Mouse (Mus musculus) kidney, adult 2 months (tissue): ENCODE data around the gene Ulk1. TPM values are rescaled to one million over a fixed set of nuclear protein-coding genes. Genes with fewer than 3 reads are reported as not detected.

ENCODE experiments used
- DNase-seq: peaks from one replicate; pipeline ENCODE4 v3.0.0; 2021
- H3K27ac ChIP-seq: fragments of 200-500 bp; 2 replicates; pipeline ENCODE4 v1.5.1; 2012; ENCODE audit warnings: low read depth, low read length, control low read depth, inconsistent platforms; ENCODE audit not compliant: insufficient read depth
- H3K27me3 ChIP-seq: fragments of 200-500 bp; replicated peaks from 2 replicates; pipeline ENCODE4 v1.6.1; 2012; ENCODE audit warnings: mild to moderate bottlenecking, moderate library complexity, low read length, inconsistent platforms; ENCODE audit not compliant: control insufficient read depth, insufficient read depth
- H3K36me3 ChIP-seq: fragments of 200-500 bp; 2 replicates; pipeline ENCODE4 v1.6.1; 2012; ENCODE audit warnings: mild to moderate bottlenecking, moderate library complexity, low read length, inconsistent platforms; ENCODE audit not compliant: control insufficient read depth, insufficient read depth
- H3K4me1 ChIP-seq: fragments of 200-500 bp; 2 replicates; pipeline ENCODE4 v1.6.1; 2011; ENCODE audit warnings: low read length; ENCODE audit not compliant: control insufficient read depth, insufficient read depth
- H3K4me3 ChIP-seq: fragments of 200-500 bp; 2 replicates; pipeline ENCODE4 v1.5.1; 2011; ENCODE audit warnings: mild to moderate bottlenecking, low read depth, low read length, control low read depth; ENCODE audit not compliant: insufficient read depth
- CTCF ChIP-seq: fragments of 200-500 bp; conservative IDR thresholded peaks from 2 replicates; pipeline ENCODE4 v1.5.1; 2011; ENCODE audit warnings: low read depth, mild to moderate bottlenecking, control low read depth, low read length, moderate library complexity, mixed read lengths; ENCODE audit not compliant: insufficient read depth, insufficient read length
- POLR2A ChIP-seq: fragments of 200-500 bp; IDR thresholded peaks from one replicate; pipeline ENCODE4 v1.6.1; 2011; ENCODE audit warnings: low read depth, low read length, control low read depth
- WGBS: fragments of 180-500 bp; shearing (Covaris S2); methylation state at CpG from one replicate; pipeline ENCODE4 v1.1.7; 2018; 5-methylcytosine and 5-hydroxymethylcytosine counted together
- polyA plus RNA-seq: library from polyadenylated mRNA; depleted of rRNA; stranded (reverse); fragments of >200 nt; gene quantifications from 2 replicates; pipeline ENCODE4 v1.2.3, GENCODE M21; 2012

The Ulk1 gene
- polyA plus RNA-seq, 1 experiment: 43.7 TPM

GRCm38 (mm10) chr5:110826781-110827495 is 17.0 kb upstream of the Ulk1 start:
- Histone ChIP-seq H3K27me3 (no peaks in the 10 kb centered on the region), H3K36me3 (no peaks in the 10 kb centered on the region), H3K4me1 (peaks cover 20% of the 10 kb centered on the region), H3K4me3 (no peak overlapping the region), H3K27ac (peak overlapping the region; percentile 95)
- TF ChIP-seq POLR2A: no peak
- TF ChIP-seq CTCF: no peak
- WGBS: 25% methylated on average over 8 of the region's 8 CpGs
- DNase-seq: peak; percentile 83

- no peaks in the 10 kb centered on the region for H3K36me3 ChIP-seq
- no peak overlapping the region for H3K27ac ChIP-seq
- H3K4me1 ChIP-seq: peaks cover 20% of the 10 kb centered on the region
- TF ChIP-seq CTCF (no peak), POLR2A (no peak)
- WGBS: 92% methylated on average over 4 of the region's 4 CpGs
- no peak overlapping the region for H3K4me3 ChIP-seq
- DNase-seq: no peak
- H3K27me3 ChIP-seq: no peaks in the 10 kb centered on the region
Observed at GRCm38 (mm10) chr5:110824421-110824820, 14.5 kb upstream of the Ulk1 start.

GRCm38 (mm10) chr5:110808821-110809666 is 853 bp downstream of the Ulk1 start:
- TF ChIP-seq POLR2A (no peak), CTCF (no peak)
- H3K36me3 ChIP-seq: no peaks in the 10 kb centered on the region
- H3K27me3 ChIP-seq: no peaks in the 10 kb centered on the region
- peaks cover 12% of the 10 kb centered on the region for H3K4me1 ChIP-seq
- H3K27ac ChIP-seq: peak overlapping the region; percentile 81
- H3K4me3 ChIP-seq: peak overlapping the region; percentile 92
- DNase-seq: peak; percentile 49
- 1% methylated on average over 27 of the region's 27 CpGs for WGBS

- TF ChIP-seq POLR2A (no peak), CTCF (no peak)
- H3K27me3 ChIP-seq: no peaks in the 10 kb centered on the region
- no peaks in the 10 kb centered on the region for H3K36me3 ChIP-seq
- 2% methylated on average over 14 of the region's 14 CpGs for WGBS
- peak overlapping the region; percentile 92 for H3K4me3 ChIP-seq
- H3K4me1 ChIP-seq: peaks cover 12% of the 10 kb centered on the region
- peak overlapping the region; percentile 81 for H3K27ac ChIP-seq
- DNase-seq: peak; percentile 96
Observed at GRCm38 (mm10) chr5:110808061-110808631, 1.8 kb downstream of the Ulk1 start.

GRCm38 (mm10) chr5:110807453-110807852 is 2.4 kb downstream of the Ulk1 start:
- WGBS: 71% methylated on average over 4 of the region's 4 CpGs
- no peak for TF ChIP-seq CTCF
- TF ChIP-seq POLR2A: no peak
- Histone ChIP-seq H3K36me3 (no peaks in the 10 kb centered on the region), H3K4me3 (no peak overlapping the region), H3K4me1 (peaks cover 13% of the 10 kb centered on the region), H3K27ac (peak overlapping the region; percentile 81), H3K27me3 (no peaks in the 10 kb centered on the region)
- no peak for DNase-seq

- DNase-seq: no peak
- Histone ChIP-seq H3K27me3 (no peaks in the 10 kb centered on the region), H3K4me1 (peaks cover 19% of the 10 kb centered on the region), H3K27ac (no peak overlapping the region), H3K4me3 (no peak overlapping the region), H3K36me3 (no peaks in the 10 kb centered on the region)
- WGBS: 75% methylated on average over 1 of the region's 1 CpGs
- TF ChIP-seq CTCF (no peak), POLR2A (no peak)
Observed at GRCm38 (mm10) chr5:110806676-110807075, 3.2 kb downstream of the Ulk1 start.

- Histone ChIP-seq H3K4me1 (peaks cover 24% of the 10 kb centered on the region), H3K4me3 (no peak overlapping the region), H3K36me3 (no peaks in the 10 kb centered on the region), H3K27ac (no peak overlapping the region), H3K27me3 (no peaks in the 10 kb centered on the region)
- no peak for DNase-seq
- no peak for TF ChIP-seq POLR2A
- no peak for TF ChIP-seq CTCF
- 76% methylated on average over 4 of the region's 4 CpGs for WGBS
Observed at GRCm38 (mm10) chr5:110806154-110806553, 3.7 kb downstream of the Ulk1 start.
